Mouse (Mus musculus) embryonic facial prominence, embryonic 10.5 days (tissue): ENCODE measurements around the gene Vmn1r212. TPM values are rescaled to one million over a fixed set of nuclear protein-coding genes. Genes with fewer than 3 reads are reported as not detected.
"Not testable (repeated sequence)": the region's sequence is repeated elsewhere in the genome, so short reads cannot be mapped to it uniquely, and the experiment has no call there.

Experiments
- DNase-seq: peaks from one replicate; pipeline ENCODE4 v3.0.0-alpha.2; 2017; ENCODE audit warnings: low spot score
- H3K27ac ChIP-seq: fragments of 300-500 bp; sonication (generic); replicated peaks from 2 replicates; pipeline ENCODE4 v1.5.1; 2016; ENCODE audit warnings: mild to moderate bottlenecking
- H3K27me3 ChIP-seq: fragments of 300-500 bp; sonication (generic); replicated peaks from 2 replicates; pipeline ENCODE4 v1.6.1; 2016; ENCODE audit warnings: low read depth, mild to moderate bottlenecking; ENCODE audit not compliant: poor library complexity, severe bottlenecking
- H3K36me3 ChIP-seq: fragments of 300-500 bp; sonication (generic); replicated peaks from 2 replicates; pipeline ENCODE4 v1.6.1; 2016; ENCODE audit warnings: mild to moderate bottlenecking, moderate library complexity
- H3K4me1 ChIP-seq: fragments of 300-500 bp; sonication (generic); 2 replicates; pipeline ENCODE4 v1.6.1; 2016
- H3K4me3 ChIP-seq: fragments of 300-500 bp; sonication (generic); 2 replicates; pipeline ENCODE4 v1.5.1; 2016; ENCODE audit warnings: mild to moderate bottlenecking, moderate library complexity
- H3K9me3 ChIP-seq: fragments of 300-500 bp; sonication (generic); 2 replicates; pipeline ENCODE4 v1.6.1; 2016; ENCODE audit warnings: mild to moderate bottlenecking
- WGBS: fragments of 180-500 bp; shearing (Covaris S2); methylation state at CpG from one replicate; pipeline ENCODE4 v1.1.7; 2016; 5-methylcytosine and 5-hydroxymethylcytosine counted together
- polyA plus RNA-seq: library from polyadenylated mRNA; unstranded; fragments of >200 nt; fragmentation: Nextera tagmentation; extraction: Ambion mirVana; gene quantifications from 2 replicates; pipeline ENCODE4 v1.2.1, GENCODE M21; 2016

Vmn1r212 gene
- not detected in 2 replicates for polyA plus RNA-seq

- DNase-seq = no peak
- Histone ChIP-seq H3K4me1 (no peaks in the 10 kb centered on the region), H3K27ac (no peak within 1 kb of the TSS), H3K36me3 (no peaks in the 10 kb centered on the region), H3K9me3 (no peaks in the 10 kb centered on the region), H3K27me3 (no peaks in the 10 kb centered on the region), H3K4me3 (no peak within 1 kb of the TSS)
- 86% methylated on average over 4 of the region's 4 CpGs for WGBS
Observed at GRCm38 (mm10) chr13:22884105-22884504, at the start of gene Vmn1r212. TSS of gene Vmn1r212 (minus strand) at chr13:22884205.

- H3K36me3 ChIP-seq = no peaks in the 10 kb centered on the region
- no peak for DNase-seq
- no peak overlapping the region for H3K27ac ChIP-seq
- no peaks in the 10 kb centered on the region for H3K9me3 ChIP-seq
- 90% methylated on average over 1 of the region's 1 CpGs for WGBS
- no peak overlapping the region for H3K4me3 ChIP-seq
- H3K4me1 ChIP-seq = no peaks in the 10 kb centered on the region
- no peaks in the 10 kb centered on the region for H3K27me3 ChIP-seq
Observed at GRCm38 (mm10) chr13:22879257-22879656, 4.7 kb downstream of the Vmn1r212 start.

GRCm38 (mm10) chr13:22857461-22857860 is 26.5 kb downstream of the Vmn1r212 start, which contains the start of gene Vmn1r211:
TSS of gene Vmn1r211 (minus strand) at chr13:22857561.
- Histone ChIP-seq H3K9me3 (no peaks in the 10 kb centered on the region), H3K4me1 (no peaks in the 10 kb centered on the region), H3K36me3 (no peaks in the 10 kb centered on the region), H3K27me3 (no peaks in the 10 kb centered on the region), H3K27ac (no peak within 1 kb of the TSS), H3K4me3 (no peak within 1 kb of the TSS)
- 76% methylated on average over 1 of the region's 1 CpGs for WGBS
- DNase-seq = no peak

DNA sequence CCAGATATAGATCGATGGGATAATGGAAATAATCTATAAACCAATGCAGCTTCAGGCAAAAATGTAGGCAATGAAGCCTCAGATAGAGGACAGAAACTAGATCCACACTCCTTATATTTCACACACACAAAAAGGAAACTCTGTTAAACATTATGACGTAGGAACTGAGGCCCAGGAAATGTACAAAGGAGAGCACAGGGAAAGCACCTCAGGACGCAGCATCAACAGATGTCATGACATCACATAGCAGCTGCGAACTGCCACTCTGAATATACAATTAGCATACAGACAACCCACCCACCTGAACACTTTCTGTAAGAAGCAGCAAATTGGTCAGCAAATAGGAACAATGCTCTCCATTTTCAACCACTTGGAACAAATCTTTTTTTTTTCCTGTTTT is 29.2 kb downstream of the Vmn1r212 start:
- Histone ChIP-seq H3K27me3 (no peaks in the 10 kb centered on the region), H3K4me1 (no peaks in the 10 kb centered on the region), H3K9me3 (no peaks in the 10 kb centered on the region), H3K27ac (no peak overlapping the region), H3K4me3 (no peak overlapping the region), H3K36me3 (no peaks in the 10 kb centered on the region)
- no peak for DNase-seq
- 83% methylated on average over 4 of the region's 4 CpGs for WGBS

GRCm38 (mm10) chr13:22846798-22847197 is 37.2 kb downstream of the Vmn1r212 start:
- H3K4me3 ChIP-seq = no peak overlapping the region
- WGBS = 80% methylated on average over 1 of the region's 1 CpGs
- no peaks in the 10 kb centered on the region for H3K4me1 ChIP-seq
- no peaks in the 10 kb centered on the region for H3K27me3 ChIP-seq
- no peak overlapping the region for H3K27ac ChIP-seq
- H3K36me3 ChIP-seq = no peaks in the 10 kb centered on the region
- no peaks in the 10 kb centered on the region for H3K9me3 ChIP-seq
- DNase-seq = no peak

DNA sequence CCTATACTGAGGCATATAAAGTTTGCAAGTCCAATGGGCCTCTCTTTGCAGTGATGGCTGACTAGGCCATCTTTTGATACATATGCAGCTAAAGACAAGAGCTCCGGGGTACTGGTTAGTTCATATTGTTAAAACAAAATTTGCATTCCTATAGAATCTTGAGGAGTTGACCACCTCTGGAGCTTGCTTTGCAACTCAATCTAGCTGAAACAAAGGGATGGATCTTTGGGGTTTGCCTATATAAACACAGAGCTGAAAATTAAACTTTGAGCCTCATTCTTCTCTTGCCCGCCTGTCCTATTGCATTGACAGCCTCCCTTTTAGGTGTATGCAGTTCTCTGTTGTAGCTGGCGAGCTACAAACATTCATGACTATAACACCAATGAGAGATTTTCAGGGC is 39.7 kb downstream of the Vmn1r212 start:
- not testable (repeated sequence) for H3K36me3 ChIP-seq, H3K27ac ChIP-seq, H3K4me3 ChIP-seq, H3K27me3 ChIP-seq, H3K4me1 ChIP-seq, H3K9me3 ChIP-seq, DNase-seq
- 60% methylated on average over 3 of the region's 3 CpGs for WGBS

Other genes starting within 250 kb of the Vmn1r212 start
- not detected in 2 replicates for gene Vmn1r207-ps, start 154.6 kb downstream of the Vmn1r212 start, polyA plus RNA-seq
- gene Vmn1r208, start 106.8 kb downstream of the Vmn1r212 start, polyA plus RNA-seq = not detected in 2 replicates
- gene Vmn1r209, start 74.5 kb downstream of the Vmn1r212 start, polyA plus RNA-seq = not detected in 2 replicates
- not detected in 2 replicates for gene Vmn1r210, start 52.9 kb downstream of the Vmn1r212 start, polyA plus RNA-seq
- not detected in 2 replicates for gene Vmn1r211, start 26.6 kb downstream of the Vmn1r212 start, polyA plus RNA-seq
- gene Vmn1r213, start 123.5 kb upstream of the Vmn1r212 start, polyA plus RNA-seq = not detected in 2 replicates
- not detected in 2 replicates for gene Vmn1r214, start 146.2 kb upstream of the Vmn1r212 start, polyA plus RNA-seq
- gene Vmn1r215, start 183.8 kb upstream of the Vmn1r212 start, polyA plus RNA-seq = not detected in 2 replicates
- not detected in 2 replicates for gene Vmn1r217, start 234.0 kb upstream of the Vmn1r212 start, polyA plus RNA-seq
- not detected in 2 replicates for gene Vmn1r218, start 248.9 kb upstream of the Vmn1r212 start, polyA plus RNA-seq